In genomic region chr11:22421762-22422161, GRCm38 (mm10) we compare ENCODE assay signal across 16 mouse cellular contexts.
"Had no signal": no experiment of that assay in that cellular context is flagged by ENCODE, and none has a peak within 500 bp of the region (broad histone marks: within the 10 kb centered on the region; RNA-seq: fewer than 3 reads in every experiment).

No protein-coding gene starts in this region.

- H3K9ac ChIP-seq: liver, embryonic 15.5 days; neural tube, embryonic 13.5 days; stomach, embryonic 15.5 days had no signal

- H3K36me3 ChIP-seq: limb, embryonic 10.5 days; liver, embryonic 15.5 days; neural tube, embryonic 13.5 days; stomach, embryonic 15.5 days had no signal

- H3K9me3 ChIP-seq: limb, embryonic 10.5 days; liver, embryonic 15.5 days; stomach, embryonic 15.5 days had no signal

- H3K4me3 ChIP-seq: left cerebral cortex, adult 2 months; limb, embryonic 10.5 days; liver, embryonic 15.5 days; myocyte; neural tube, embryonic 13.5 days; stomach, embryonic 15.5 days had no signal

- H3K27ac ChIP-seq: left cerebral cortex, adult 2 months; limb, embryonic 10.5 days; liver, embryonic 15.5 days; stomach, embryonic 15.5 days had no signal

- DNase-seq: kidney, adult 2 months; kidney, postnatal 25 days; lung, adult 2 months; lung, postnatal 4 days; right cerebral cortex, postnatal 4 days; thymus, adult 2 months; thymus, postnatal 25 days had no signal

- ATAC-seq: lung, postnatal 0 days had no signal

- H3K27me3 ChIP-seq: liver, embryonic 15.5 days; neural tube, embryonic 13.5 days; stomach, embryonic 15.5 days had no signal

- H3K4me1 ChIP-seq: limb, embryonic 10.5 days; liver, embryonic 15.5 days; neural tube, embryonic 13.5 days; stomach, embryonic 15.5 days had no signal

- H3K4me2 ChIP-seq: liver, embryonic 11.5 days; liver, embryonic 15.5 days; midbrain, embryonic 11.5 days; neural tube, embryonic 13.5 days; stomach, embryonic 15.5 days had no signal
